Comparison of ENCODE assay signal across 23 mouse cellular contexts in genomic region chr6:68252730-68253129, GRCm38 (mm10).
A peak's percentile ranks its signal among the peaks of the same experiment; 100 is the strongest.
DNase-seq lines count a peak whose midpoint lies in the region; ATAC-seq and TF ChIP-seq lines count a peak whose summit lies in the region.
"Had no signal": no experiment of that assay in that cellular context is flagged by ENCODE, and none has a peak within 500 bp of the region (broad histone marks: within the 10 kb centered on the region; RNA-seq: fewer than 3 reads in every experiment).

No protein-coding gene starts in this region.

- peaks cover 9% of the 10 kb centered on the region; the same call in 1 of the 2 replicates for H3K79me2 ChIP-seq in CH12.LX (replicated peaks; ENCODE audit: control insufficient read depth, extremely low read depth, insufficient read depth, poor library complexity, severe bottlenecking)

- in situ Hi-C loops in CH12.LX (cut with MboI; ENCODE audit: low pct_ligation_motif_present, low pct_unique_long_range_greater_than_20kb, low sequenced_read_pairs) = loop anchor here (10.0 kb wide), 1 partner anchor 252 kb away; no protein-coding TSS in a partner anchor

- DNase-seq in A20 (ENCODE audit: low read depth, low spot score) (peak; percentile 55), CH12.LX (ENCODE audit: extremely low read depth) (peak; percentile 58)
- DNase-seq in splenic B cell, adult 2 months (ENCODE audit: low read depth, low spot score) = peak; percentile 18
- no peak for DNase-seq in kidney, postnatal 25 days
- no peak for DNase-seq in thymus, postnatal 14 days
- DNase-seq: adrenal gland, adult 2 months; adrenal gland, adult 8-10 months; adrenal gland, postnatal 10 days; adrenal gland, postnatal 14 days; adrenal gland, postnatal 25 days; adrenal gland, postnatal 36 days; B cell, adult 2 months; cerebellum, adult 11 months; cerebellum, adult 11-12 months; cerebellum, adult 18-20 months; cerebellum, adult 2 months had no signal

- ATAC-seq in inflammation-experienced regulatory T-cells, adult 6 months = peak; percentile 10
- ATAC-seq in heart, embryonic 12.5 days (ENCODE audit: insufficient number of reproducible peaks, low FRiP score) = no peak
- ATAC-seq in neural tube, embryonic 15.5 days (ENCODE audit: low FRiP score) = no peak
- ATAC-seq: activated CD4-positive, CD25-positive, alpha-beta regulatory T cell, adult 4 months; CD4-positive, CD25-positive, alpha-beta regulatory T cell, adult 4 months; Patski had no signal

- no peak for TF ChIP-seq RAD21 in CH12.LX (IDR thresholded peaks at IDR 0.05; ENCODE audit: low read depth, low read length)

- H3K4me3 ChIP-seq in CH12.LX (replicated peaks in 1 of 3; ENCODE audit: low read depth in 2 of 3, low read length in 2 of 3, poor library complexity in 1 of 3) = peak overlapping the region; percentile 44 to 66 (median 57)
- H3K4me3 ChIP-seq in heart, embryonic 12.5 days = no peak overlapping the region
- no peak overlapping the region for H3K4me3 ChIP-seq in neural tube, embryonic 15.5 days (replicated peaks)

- peaks cover 5 to 29% of the 10 kb centered on the region in 2 experiments; a peak in 3 of 4 replicates for H3K4me1 ChIP-seq in CH12.LX (ENCODE audit: control insufficient read depth in 1 of 2, insufficient read depth in 2 of 2)
- no peaks in the 10 kb centered on the region for H3K4me1 ChIP-seq in heart, embryonic 12.5 days (replicated peaks)
- H3K4me1 ChIP-seq in neural tube, embryonic 15.5 days = no peaks in the 10 kb centered on the region

- no peak for TF ChIP-seq CTCF in CH12.LX (conservative IDR thresholded peaks at IDR 0.05 in 1 of 2, IDR thresholded peaks at IDR 0.05 in 1 of 2; ENCODE audit: low read depth in 2 of 2, low read length in 2 of 2)

- H3K9ac ChIP-seq in CH12.LX (ENCODE audit: insufficient read depth, low read depth) = peak overlapping the region; percentile 90
- no peak overlapping the region for H3K9ac ChIP-seq in heart, embryonic 12.5 days
- no peak overlapping the region for H3K9ac ChIP-seq in neural tube, embryonic 15.5 days (replicated peaks)

- peaks cover 5 to 11% of the 10 kb centered on the region in 2 experiments for H3K36me3 ChIP-seq in CH12.LX (replicated peaks in 1 of 2; ENCODE audit: control insufficient read depth in 1 of 2, insufficient read depth in 1 of 2, low read length in 1 of 2)
- no peaks in the 10 kb centered on the region for H3K36me3 ChIP-seq in splenic B cell, adult 2 months (ENCODE audit: control insufficient read depth, insufficient read depth, low read length, poor library complexity, severe bottlenecking)
- H3K36me3 ChIP-seq in heart, embryonic 12.5 days = no peaks in the 10 kb centered on the region
- no peaks in the 10 kb centered on the region for H3K36me3 ChIP-seq in neural tube, embryonic 15.5 days
- H3K36me3 ChIP-seq: G1E had no signal

- dilution Hi-C loops in CH12.LX (cut with MboI; ENCODE audit: extremely low pct_ligation_motif_present, extremely low pct_unique_long_range_greater_than_20kb, low sequenced_read_pairs) = no loop called here

- no peak; the same call in 1 of the 2 replicates for TF ChIP-seq EP300 in CH12.LX (IDR thresholded peaks at IDR 0.05; ENCODE audit: low read length)

- peak overlapping the region; percentile 78; the same call in 1 of the 2 replicates for H3K4me2 ChIP-seq in CH12.LX (ENCODE audit: insufficient read depth, low read depth, poor library complexity, severe bottlenecking)
- H3K4me2 ChIP-seq in heart, embryonic 12.5 days = no peak overlapping the region
- no peak overlapping the region for H3K4me2 ChIP-seq in neural tube, embryonic 15.5 days

- H3K27me3 ChIP-seq in CH12.LX (replicated peaks) = no peaks in the 10 kb centered on the region
- H3K27me3 ChIP-seq in splenic B cell, adult 2 months (ENCODE audit: control insufficient read depth, insufficient read depth, low read length, poor library complexity, severe bottlenecking) = no peaks in the 10 kb centered on the region
- H3K27me3 ChIP-seq in heart, embryonic 12.5 days (replicated peaks) = no peaks in the 10 kb centered on the region
- H3K27me3 ChIP-seq in neural tube, embryonic 15.5 days (replicated peaks) = no peaks in the 10 kb centered on the region
- H3K27me3 ChIP-seq: Patski had no signal

- H3K9me3 ChIP-seq in CH12.LX (replicated peaks; ENCODE audit: low read length) = no peaks in the 10 kb centered on the region
- H3K9me3 ChIP-seq in heart, embryonic 12.5 days (replicated peaks) = peaks cover 10% of the 10 kb centered on the region; the same call in 1 of the 2 replicates
- no peaks in the 10 kb centered on the region for H3K9me3 ChIP-seq in neural tube, embryonic 15.5 days (replicated peaks)

- H3K27ac ChIP-seq in CH12.LX (ENCODE audit: insufficient read depth, low read depth) = peak overlapping the region; percentile 92
- H3K27ac ChIP-seq in heart, embryonic 12.5 days (ENCODE audit: poor library complexity, severe bottlenecking) = no peak overlapping the region
- H3K27ac ChIP-seq in neural tube, embryonic 15.5 days (replicated peaks) = no peak overlapping the region

- TF ChIP-seq POLR2A in CH12.LX (IDR thresholded peaks at IDR 0.05; ENCODE audit: low read depth, low read length) = peak; percentile 62

TF ChIP-seq in CH12.LX, 34 proteins besides CTCF, POLR2A, EP300 and RAD21:
- TF ChIP-seq MEF2A (IDR thresholded peaks at IDR 0.05; ENCODE audit: borderline replicate concordance, low read depth, low read length) (peak; percentile 81; the same call in 1 of the 2 replicates), CHD2 (IDR thresholded peaks at IDR 0.05; ENCODE audit: low read length) (no peak), E2F4 (IDR thresholded peaks at IDR 0.05; ENCODE audit: insufficient replicate concordance, low read depth, low read length) (no peak), TBP (conservative IDR thresholded peaks at IDR 0.05; ENCODE audit: low read depth, low read length) (peak; percentile 91), RCOR1 (conservative IDR thresholded peaks at IDR 0.05; ENCODE audit: low read depth, low read length) (no peak), MAZ (IDR thresholded peaks at IDR 0.05; ENCODE audit: low read depth, low read length) (no peak; the same call in 1 of the 2 replicates), CHD1 (IDR thresholded peaks at IDR 0.05; ENCODE audit: low read depth, low read length) (peak; percentile 93), USF2 (conservative IDR thresholded peaks at IDR 0.05; ENCODE audit: low read depth, low read length) (no peak), ZKSCAN1 (IDR thresholded peaks at IDR 0.05; ENCODE audit: borderline replicate concordance, low read depth, low read length) (no peak), ZMIZ1 (IDR thresholded peaks at IDR 0.05; ENCODE audit: low read depth, low read length) (peak; percentile 77; the same call in 1 of the 2 replicates), JUN (IDR thresholded peaks at IDR 0.05; ENCODE audit: insufficient read depth, low read depth, low read length) (no peak), JUND (conservative IDR thresholded peaks at IDR 0.05; ENCODE audit: low read depth, low read length) (no peak), ELF1 (IDR thresholded peaks at IDR 0.05; ENCODE audit: low read depth, low read length) (no peak), UBTF (IDR thresholded peaks at IDR 0.05; ENCODE audit: low read depth, low read length) (no peak), MAFK (IDR thresholded peaks at IDR 0.05; ENCODE audit: insufficient replicate concordance, low read length) (no peak), POLR2AphosphoS2 (IDR thresholded peaks at IDR 0.05; ENCODE audit: low read depth, low read length) (no peak), KAT2A (IDR thresholded peaks at IDR 0.05; ENCODE audit: insufficient replicate concordance, low read length) (no peak), GABPA (IDR thresholded peaks at IDR 0.05; ENCODE audit: insufficient replicate concordance, low read depth, low read length) (no peak), HCFC1 (IDR thresholded peaks at IDR 0.05; ENCODE audit: low read depth, low read length) (no peak), NRF1 (IDR thresholded peaks at IDR 0.05; ENCODE audit: low read depth, low read length) (no peak), IRF4 (IDR thresholded peaks at IDR 0.05; ENCODE audit: low read depth, low read length) (no peak), NELFE (IDR thresholded peaks at IDR 0.05; ENCODE audit: low read depth, low read length) (no peak), SIN3A (IDR thresholded peaks at IDR 0.05; ENCODE audit: low read length) (no peak), TCF12 (IDR thresholded peaks at IDR 0.05; ENCODE audit: low read depth, low read length) (peak; percentile 60; the same call in 1 of the 2 replicates), ETS1 (conservative IDR thresholded peaks at IDR 0.05; ENCODE audit: low read depth, low read length) (peak; percentile 39; the same call in 1 of the 2 replicates), USF1 (IDR thresholded peaks at IDR 0.05; ENCODE audit: low read depth, low read length) (no peak), BHLHE40 (IDR thresholded peaks at IDR 0.05; ENCODE audit: low read depth, low read length) (0 out of 2 replicates have a peak, but pooled peaks have one; percentile 8), SMC3 (IDR thresholded peaks at IDR 0.05; ENCODE audit: low read depth, low read length) (no peak), MAX (IDR thresholded peaks at IDR 0.05; ENCODE audit: low read length) (no peak)
TF ChIP-seq in CH12.LX: peak in this region for 7.

Comparison
In these comparisons a context has a peak if more than half of its experiments do, and no peak if none do; other contexts are left out.
1. DNase-seq: peak in A20 (single experiment), CH12.LX (single experiment) and splenic B cell, adult 2 months (single experiment); none in kidney, postnatal 25 days (0 of 2) and thymus, postnatal 14 days (single experiment).
2. H3K4me3 ChIP-seq: peak in CH12.LX (3 of 3); none in heart, embryonic 12.5 days (single experiment) and neural tube, embryonic 15.5 days (single experiment).